Mouse (Mus musculus): ENCODE data around the gene Gm960. TPM values are rescaled to one million over a fixed set of nuclear protein-coding genes. Genes with fewer than 3 reads are reported as not detected.

Gm960 gene
- polyA plus RNA-seq, 1 experiment from 2014 or later, result 2.3 TPM

- Histone ChIP-seq H3K27ac (ENCODE audit: low read depth, low read length) (no peak overlapping the region), H3K27me3 (ENCODE audit: control insufficient read depth, insufficient read depth, low read length) (no peaks in the 10 kb centered on the region), H3K4me3 (ENCODE audit: low read depth, low read length) (peak overlapping the region; percentile 92), H3K4me1 (ENCODE audit: control insufficient read depth, insufficient read depth, low read length) (peaks cover 18% of the 10 kb centered on the region), H3K9ac (ENCODE audit: low read length) (peak overlapping the region; percentile 95), H3K9me3 (ENCODE audit: control insufficient read depth, low read length) (no peaks in the 10 kb centered on the region), H3K36me3 (ENCODE audit: control insufficient read depth, insufficient read depth, low read length) (peaks cover 11% of the 10 kb centered on the region), H3K4me2 (peak overlapping the region; percentile 84)
- no peak for ATAC-seq (ENCODE audit: low FRiP score)
- 31% methylated on average over 4 of the region's 4 CpGs for WGBS
- DNase-seq (ENCODE audit: low spot score, missing footprints), result no peak
These were observed 73.9 kb downstream of the Gm960 start for GRCm38 (mm10) chr19:4624406-4625178.

DNA sequence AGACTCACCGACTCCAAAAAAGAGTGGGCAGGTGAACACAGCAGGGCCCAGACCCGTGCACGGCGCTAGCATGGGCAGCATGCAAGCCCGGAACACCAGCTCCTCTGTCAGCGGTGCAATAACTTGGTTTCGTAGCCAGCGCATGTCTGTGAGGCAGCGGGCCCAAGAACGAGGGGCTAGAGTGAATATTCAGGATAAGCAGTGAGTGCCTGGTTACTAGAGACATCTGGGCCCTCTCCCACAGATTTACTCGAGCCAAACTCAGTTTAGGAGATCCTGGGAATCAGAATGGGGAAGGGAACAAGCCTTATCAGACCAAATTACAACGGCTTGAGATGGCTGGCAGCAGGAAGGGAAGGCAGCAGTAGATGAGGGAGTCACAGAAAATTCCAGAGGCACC lies 74.5 kb downstream of the Gm960 start:
- H3K27ac ChIP-seq (ENCODE audit: low read depth, low read length), result no peak overlapping the region
- H3K27me3 ChIP-seq (ENCODE audit: control insufficient read depth, insufficient read depth, low read length), result no peaks in the 10 kb centered on the region
- 95% methylated on average over 12 of the region's 12 CpGs for WGBS
- no peak for DNase-seq (ENCODE audit: low spot score, missing footprints)
- peaks cover 18% of the 10 kb centered on the region for H3K4me1 ChIP-seq (ENCODE audit: control insufficient read depth, insufficient read depth, low read length)
- H3K36me3 ChIP-seq (ENCODE audit: control insufficient read depth, insufficient read depth, low read length), result peaks cover 11% of the 10 kb centered on the region
- H3K9me3 ChIP-seq (ENCODE audit: control insufficient read depth, low read length), result no peaks in the 10 kb centered on the region
- no peak overlapping the region for H3K9ac ChIP-seq (ENCODE audit: low read length)
- H3K4me2 ChIP-seq, result no peak overlapping the region
- ATAC-seq (ENCODE audit: low FRiP score), result no peak
- H3K4me3 ChIP-seq (ENCODE audit: low read depth, low read length), result no peak overlapping the region

GRCm38 (mm10) chr19:4623419-4623818 lies 75.0 kb downstream of the Gm960 start:
- Histone ChIP-seq H3K4me2 (no peak overlapping the region), H3K36me3 (ENCODE audit: control insufficient read depth, insufficient read depth, low read length) (peaks cover 11% of the 10 kb centered on the region), H3K27ac (ENCODE audit: low read depth, low read length) (no peak overlapping the region), H3K4me3 (ENCODE audit: low read depth, low read length) (no peak overlapping the region), H3K9ac (ENCODE audit: low read length) (no peak overlapping the region), H3K9me3 (ENCODE audit: control insufficient read depth, low read length) (no peaks in the 10 kb centered on the region), H3K27me3 (ENCODE audit: control insufficient read depth, insufficient read depth, low read length) (no peaks in the 10 kb centered on the region), H3K4me1 (ENCODE audit: control insufficient read depth, insufficient read depth, low read length) (peaks cover 16% of the 10 kb centered on the region)
- no peak for ATAC-seq (ENCODE audit: low FRiP score)
- 93% methylated on average over 9 of the region's 9 CpGs for WGBS
- DNase-seq (ENCODE audit: low spot score, missing footprints), result no peak

- ATAC-seq (ENCODE audit: low FRiP score) (no peak), DNase-seq (ENCODE audit: low spot score, missing footprints) (no peak)
- Histone ChIP-seq H3K27me3 (ENCODE audit: control insufficient read depth, insufficient read depth, low read length) (no peaks in the 10 kb centered on the region), H3K27ac (ENCODE audit: low read depth, low read length) (no peak overlapping the region), H3K4me2 (no peak overlapping the region), H3K36me3 (ENCODE audit: control insufficient read depth, insufficient read depth, low read length) (peaks cover 11% of the 10 kb centered on the region), H3K4me3 (ENCODE audit: low read depth, low read length) (no peak overlapping the region), H3K9ac (ENCODE audit: low read length) (no peak overlapping the region), H3K9me3 (ENCODE audit: control insufficient read depth, low read length) (no peaks in the 10 kb centered on the region), H3K4me1 (ENCODE audit: control insufficient read depth, insufficient read depth, low read length) (peaks cover 16% of the 10 kb centered on the region)
- 75% methylated on average over 5 of the region's 5 CpGs for WGBS
These were observed 75.7 kb downstream of the Gm960 start for GRCm38 (mm10) chr19:4622780-4623179.

GRCm38 (mm10) chr19:4620721-4621120 lies 77.7 kb downstream of the Gm960 start:
- Histone ChIP-seq H3K4me2 (no peak overlapping the region), H3K4me1 (ENCODE audit: control insufficient read depth, insufficient read depth, low read length) (peaks cover 10% of the 10 kb centered on the region), H3K9ac (ENCODE audit: low read length) (no peak overlapping the region), H3K4me3 (ENCODE audit: low read depth, low read length) (no peak overlapping the region), H3K27ac (ENCODE audit: low read depth, low read length) (no peak overlapping the region), H3K9me3 (ENCODE audit: control insufficient read depth, low read length) (no peaks in the 10 kb centered on the region), H3K27me3 (ENCODE audit: control insufficient read depth, insufficient read depth, low read length) (peaks cover 2% of the 10 kb centered on the region; the same call in 1 of the 2 replicates), H3K36me3 (ENCODE audit: control insufficient read depth, insufficient read depth, low read length) (peaks cover 11% of the 10 kb centered on the region)
- DNase-seq (ENCODE audit: low spot score, missing footprints), result no peak
- no peak for ATAC-seq (ENCODE audit: low FRiP score)
- 87% methylated on average over 7 of the region's 7 CpGs for WGBS

DNA sequence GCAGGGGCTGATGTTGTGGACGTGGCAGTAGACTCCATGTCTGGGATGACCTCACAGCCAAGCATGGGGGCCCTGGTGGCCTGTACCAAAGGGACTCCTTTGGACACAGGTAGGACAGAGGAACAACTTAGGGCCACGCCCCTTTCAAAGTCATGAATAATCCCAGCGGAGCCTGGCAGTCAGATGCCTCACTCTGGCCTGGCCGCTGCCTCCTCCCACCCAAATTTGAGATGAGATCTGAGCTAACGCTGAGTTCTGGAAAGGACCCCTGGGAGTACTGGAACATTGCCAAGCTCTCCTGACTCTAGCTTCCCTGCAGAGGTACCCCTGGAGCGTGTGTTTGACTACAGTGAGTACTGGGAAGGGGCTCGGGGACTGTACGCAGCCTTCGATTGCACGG lies 79.0 kb downstream of the Gm960 start:
- peaks cover 11% of the 10 kb centered on the region for H3K36me3 ChIP-seq (ENCODE audit: control insufficient read depth, insufficient read depth, low read length)
- no peak overlapping the region for H3K9ac ChIP-seq (ENCODE audit: low read length)
- 79% methylated on average over 10 of the region's 10 CpGs for WGBS
- H3K9me3 ChIP-seq (ENCODE audit: control insufficient read depth, low read length), result no peaks in the 10 kb centered on the region
- H3K4me3 ChIP-seq (ENCODE audit: low read depth, low read length), result no peak overlapping the region
- no peak for DNase-seq (ENCODE audit: low spot score, missing footprints)
- peaks cover 2% of the 10 kb centered on the region; the same call in 1 of the 2 replicates for H3K27me3 ChIP-seq (ENCODE audit: control insufficient read depth, insufficient read depth, low read length)
- no peak for ATAC-seq (ENCODE audit: low FRiP score)
- H3K27ac ChIP-seq (ENCODE audit: low read depth, low read length), result no peak overlapping the region
- peaks cover 6% of the 10 kb centered on the region for H3K4me1 ChIP-seq (ENCODE audit: control insufficient read depth, insufficient read depth, low read length)
- H3K4me2 ChIP-seq, result no peak overlapping the region

DNA sequence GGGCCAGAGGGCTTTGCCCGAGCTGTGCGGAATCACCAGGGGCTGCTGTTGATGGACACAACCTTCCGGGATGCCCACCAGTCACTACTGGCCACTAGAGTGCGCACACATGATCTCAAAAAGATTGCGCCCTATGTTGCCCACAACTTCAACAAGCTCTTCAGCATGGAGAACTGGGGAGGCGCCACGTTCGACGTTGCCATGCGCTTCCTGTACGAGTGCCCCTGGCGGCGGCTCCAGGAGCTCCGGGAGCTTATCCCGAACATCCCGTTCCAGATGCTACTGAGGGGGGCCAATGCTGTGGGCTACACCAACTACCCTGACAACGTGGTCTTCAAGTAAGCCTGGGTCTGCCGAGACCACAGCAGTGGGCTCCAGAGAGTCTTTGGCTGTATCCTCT lies 80.3 kb downstream of the Gm960 start:
- H3K4me1 ChIP-seq (ENCODE audit: control insufficient read depth, insufficient read depth, low read length), result peaks cover 12% of the 10 kb centered on the region
- ATAC-seq (ENCODE audit: low FRiP score), result no peak
- no peak overlapping the region for H3K27ac ChIP-seq (ENCODE audit: low read depth, low read length)
- no peak overlapping the region for H3K4me3 ChIP-seq (ENCODE audit: low read depth, low read length)
- WGBS, result 34% methylated on average over 18 of the region's 18 CpGs
- no peak overlapping the region for H3K4me2 ChIP-seq
- peaks cover 11% of the 10 kb centered on the region for H3K36me3 ChIP-seq (ENCODE audit: control insufficient read depth, insufficient read depth, low read length)
- peaks cover 2% of the 10 kb centered on the region; the same call in 1 of the 2 replicates for H3K27me3 ChIP-seq (ENCODE audit: control insufficient read depth, insufficient read depth, low read length)
- no peak for DNase-seq (ENCODE audit: low spot score, missing footprints)
- 0 out of 2 replicates have a peak overlapping the region, but pooled peaks have one; percentile 33 for H3K9ac ChIP-seq (ENCODE audit: low read length)
- H3K9me3 ChIP-seq (ENCODE audit: control insufficient read depth, low read length), result no peaks in the 10 kb centered on the region

- Histone ChIP-seq H3K36me3 (ENCODE audit: control insufficient read depth, insufficient read depth, low read length) (peaks cover 9% of the 10 kb centered on the region), H3K4me1 (ENCODE audit: control insufficient read depth, insufficient read depth, low read length) (peaks cover 12% of the 10 kb centered on the region), H3K9me3 (ENCODE audit: control insufficient read depth, low read length) (no peaks in the 10 kb centered on the region), H3K4me2 (no peak overlapping the region; the same call in 1 of the 2 replicates), H3K9ac (ENCODE audit: low read length) (no peak overlapping the region), H3K27ac (ENCODE audit: low read depth, low read length) (no peak overlapping the region), H3K27me3 (ENCODE audit: control insufficient read depth, insufficient read depth, low read length) (peaks cover 2% of the 10 kb centered on the region; the same call in 1 of the 2 replicates), H3K4me3 (ENCODE audit: low read depth, low read length) (no peak overlapping the region)
- DNase-seq (ENCODE audit: low spot score, missing footprints) (no peak), ATAC-seq (ENCODE audit: low FRiP score) (no peak)
- 56% methylated on average over 4 of the region's 4 CpGs for WGBS
These were observed 81.9 kb downstream of the Gm960 start for GRCm38 (mm10) chr19:4616546-4616945.
